Mouse (Mus musculus) frontal cortex, postnatal 25 days (tissue): ENCODE results near the gene Ifitm2.
A peak's percentile ranks its signal among the peaks of the same experiment; 100 is the strongest.
"Not testable (repeated sequence)": the region's sequence is repeated elsewhere in the genome, so short reads cannot be mapped to it uniquely, and the experiment has no call there.

ENCODE experiments used
- DNase-seq, 2 experiments: peaks; one replicate each; pipeline ENCODE4 v3.0.0; 2022; ENCODE audit warnings: low spot score in 2 of 2

Gene Ifitm2

GRCm38 (mm10) chr7:140968710-140969109, 12.9 kb upstream of the Ifitm2 start:
- not testable (repeated sequence) for DNase-seq

GRCm38 (mm10) chr7:140967862-140968591, 12.2 kb upstream of the Ifitm2 start:
- no peak for DNase-seq

- DNase-seq, result no peak
Observed at GRCm38 (mm10) chr7:140966921-140967320, 11.1 kb upstream of the Ifitm2 start, which contains the start of gene Ifitm1. TSS of gene Ifitm1 (plus strand) at chr7:140967221.

GRCm38 (mm10) chr7:140962733-140963132, 6.9 kb upstream of the Ifitm2 start:
- no peak for DNase-seq

GRCm38 (mm10) chr7:140961416-140961815, 5.6 kb upstream of the Ifitm2 start:
- DNase-seq, result no peak

- no peak for DNase-seq
Observed at GRCm38 (mm10) chr7:140960026-140960425, 4.2 kb upstream of the Ifitm2 start.

GRCm38 (mm10) chr7:140959181-140959901, 3.6 kb upstream of the Ifitm2 start:
- DNase-seq, result peak in 1 of 2 experiments; percentile 28

- DNase-seq, result no peak
Observed at GRCm38 (mm10) chr7:140956556-140956869, 726 bp upstream of the Ifitm2 start.

- no peak for DNase-seq
Observed at GRCm38 (mm10) chr7:140955342-140955741, 445 bp downstream of the Ifitm2 start.

- DNase-seq, result no peak
Observed at GRCm38 (mm10) chr7:140954733-140955071, 1.1 kb downstream of the Ifitm2 start.

- DNase-seq, result no peak
Observed at GRCm38 (mm10) chr7:140953800-140954732, 1.7 kb downstream of the Ifitm2 start.

- no peak for DNase-seq
Observed at GRCm38 (mm10) chr7:140953133-140953532, 2.7 kb downstream of the Ifitm2 start.

GRCm38 (mm10) chr7:140952441-140952840, 3.3 kb downstream of the Ifitm2 start:
- DNase-seq, result no peak

GRCm38 (mm10) chr7:140951765-140952164, 4.0 kb downstream of the Ifitm2 start:
- DNase-seq, result no peak

GRCm38 (mm10) chr7:140951051-140951450, 4.7 kb downstream of the Ifitm2 start:
- DNase-seq, result no peak

- no peak for DNase-seq
Observed at GRCm38 (mm10) chr7:140949824-140950530, 5.8 kb downstream of the Ifitm2 start, which contains the start of gene Ifitm5. TSS of gene Ifitm5 (minus strand) at chr7:140950291.

GRCm38 (mm10) chr7:140949255-140949654, 6.5 kb downstream of the Ifitm2 start:
- DNase-seq, result no peak

- DNase-seq, result no peak
Observed at GRCm38 (mm10) chr7:140948161-140948560, 7.6 kb downstream of the Ifitm2 start.

GRCm38 (mm10) chr7:140946980-140947379, 8.8 kb downstream of the Ifitm2 start:
- no peak for DNase-seq

- no peak for DNase-seq
Observed at GRCm38 (mm10) chr7:140946311-140946710, 9.5 kb downstream of the Ifitm2 start.

- DNase-seq, result no peak
Observed at GRCm38 (mm10) chr7:140945247-140945646, 10.5 kb downstream of the Ifitm2 start.

GRCm38 (mm10) chr7:140944236-140944635, 11.6 kb downstream of the Ifitm2 start:
- DNase-seq, result no peak
